Mouse (Mus musculus) megakaryocyte-erythroid progenitor cell, adult 5-6 weeks (primary cell): ENCODE measurements around the gene Exosc7. TPM values are rescaled to one million over a fixed set of nuclear protein-coding genes. Genes with fewer than 3 reads are reported as not detected.
A peak's percentile ranks its signal among the peaks of the same experiment; 100 is the strongest.

ENCODE experiments used
- ATAC-seq: replicated peaks from 2 replicates; pipeline ENCODE4 v1.8.0; 2016; ENCODE audit warnings: mild to moderate bottlenecking, inconsistent platforms; ENCODE audit not compliant: severe bottlenecking, poor library complexity, low FRiP score, low TSS enrichment
- total RNA-seq, 2 experiments: library from RNA; stranded (forward) in 1 of 2; stranded (reverse) in 1 of 2; fragments of 200-1000, 215-1000 nt in 1 of 2; fragments of >200 nt in 1 of 2; fragmentation: Nextera tagmentation in 1 of 2; gene quantifications; 2 replicates each; pipeline ENCODE4 v1.2.3; 2014 to 2017

Gene Exosc7
- total RNA-seq (2014; fragmentation: Nextera tagmentation) (104 and 111 TPM in 2 replicates), total RNA-seq (2017) (108 and 123 TPM in 2 replicates)

- peak; percentile 75 for ATAC-seq
Measured at GRCm38 (mm10) chr9:123112805-123113521, at the start of gene Exosc7, which contains the start of gene Zdhhc3. Gene Exosc7 (plus strand): TSS chr9:123113215. Gene Zdhhc3 (minus strand): TSS chr9:123113205.

- peak; percentile 95 for ATAC-seq
Measured at GRCm38 (mm10) chr9:123079149-123079548, 33.9 kb upstream of the Exosc7 start.

- ATAC-seq, result no peak
Measured at GRCm38 (mm10) chr9:123080355-123080754, 32.7 kb upstream of the Exosc7 start.

GRCm38 (mm10) chr9:123080796-123081195 lies 32.2 kb upstream of the Exosc7 start:
- ATAC-seq, result no peak

- ATAC-seq, result no peak
Measured at GRCm38 (mm10) chr9:123085373-123085772, 27.6 kb upstream of the Exosc7 start.

GRCm38 (mm10) chr9:123087558-123087957 lies 25.5 kb upstream of the Exosc7 start:
- ATAC-seq, result peak; percentile 31

GRCm38 (mm10) chr9:123090844-123091243 lies 22.2 kb upstream of the Exosc7 start:
- no peak for ATAC-seq

- ATAC-seq, result peak; percentile 86
Measured at GRCm38 (mm10) chr9:123099631-123100455, 13.2 kb upstream of the Exosc7 start.

- ATAC-seq, result no peak
Measured at GRCm38 (mm10) chr9:123103425-123103824, 9.6 kb upstream of the Exosc7 start.

GRCm38 (mm10) chr9:123104362-123104761 lies 8.7 kb upstream of the Exosc7 start:
- ATAC-seq, result no peak

GRCm38 (mm10) chr9:123107186-123107585 lies 5.8 kb upstream of the Exosc7 start:
- peak; percentile 73 for ATAC-seq

- no peak for ATAC-seq
Measured at GRCm38 (mm10) chr9:123109188-123109587, 3.8 kb upstream of the Exosc7 start.

- peak; percentile 9; the same call in 1 of the 2 replicates for ATAC-seq
Measured at GRCm38 (mm10) chr9:123111751-123112221, 1.2 kb upstream of the Exosc7 start.

GRCm38 (mm10) chr9:123113931-123114330 lies 916 bp downstream of the Exosc7 start:
- ATAC-seq, result no peak; the same call in 1 of the 2 replicates

- ATAC-seq, result no peak
Measured at GRCm38 (mm10) chr9:123115566-123115965, 2.6 kb downstream of the Exosc7 start.

- ATAC-seq, result no peak
Measured at GRCm38 (mm10) chr9:123123017-123123416, 10.0 kb downstream of the Exosc7 start.

- ATAC-seq, result peak; percentile 81
Measured at GRCm38 (mm10) chr9:123123571-123124412, 10.8 kb downstream of the Exosc7 start.

- no peak for ATAC-seq
Measured at GRCm38 (mm10) chr9:123124413-123124981, 11.5 kb downstream of the Exosc7 start.

- ATAC-seq, result no peak
Measured at GRCm38 (mm10) chr9:123127663-123128062, 14.6 kb downstream of the Exosc7 start.
